In the genomic region with DNA sequence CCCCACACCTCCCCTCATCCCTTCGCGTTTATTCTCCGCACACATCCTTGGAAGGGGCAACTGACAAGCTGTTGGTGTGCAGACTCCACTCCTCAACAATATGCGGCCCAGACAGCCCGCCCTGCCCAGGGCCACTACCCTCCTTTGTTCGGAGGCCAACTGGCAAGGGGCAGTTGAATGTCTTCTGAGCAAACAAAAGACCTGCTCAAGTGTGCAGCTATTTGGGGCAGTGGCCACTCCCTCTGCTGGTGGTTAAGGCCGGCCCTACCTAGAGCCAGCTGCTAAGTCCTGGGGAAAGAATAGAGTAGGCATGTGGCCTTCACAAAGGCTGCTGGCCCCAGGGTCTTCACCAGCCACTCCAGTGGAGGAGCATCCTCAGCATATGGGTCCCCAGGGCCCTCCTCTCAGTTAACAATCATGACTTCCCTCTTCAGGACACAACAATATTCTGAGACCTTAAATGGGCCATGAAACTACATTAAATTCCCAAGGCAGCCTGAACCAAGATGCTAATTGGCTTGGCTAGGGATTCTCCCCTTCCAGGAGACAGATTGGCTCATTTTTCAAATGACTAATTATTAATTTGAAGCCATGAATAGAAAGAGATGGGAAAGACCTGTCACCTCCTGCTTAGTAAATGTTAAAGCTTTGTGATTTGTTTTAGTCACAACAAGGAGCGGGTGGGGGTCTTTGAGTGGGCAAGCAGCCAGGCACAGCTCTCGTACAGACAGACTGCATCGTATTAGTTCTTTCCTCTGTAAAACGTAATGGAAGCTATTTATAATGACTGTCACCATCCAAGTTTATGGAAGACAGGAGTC, we compare ENCODE assay signal across 12 mouse cellular contexts. TPM values are rescaled to one million over a fixed set of nuclear protein-coding genes. Genes with fewer than 3 reads are reported as not detected.
DNase-seq lines count a peak whose midpoint lies in the region; ATAC-seq and TF ChIP-seq lines count a peak whose summit lies in the region.
"Had no signal": no experiment of that assay in that cellular context is flagged by ENCODE, and none has a peak within 500 bp of the region (broad histone marks: within the 10 kb centered on the region; RNA-seq: fewer than 3 reads in every experiment).

No protein-coding gene starts in this region.

- no peak overlapping the region for H3K9ac ChIP-seq in intestine, postnatal 0 days (ENCODE audit: low read depth, low read length)
- H3K9ac ChIP-seq in intestine, embryonic 15.5 days: no peak overlapping the region
- no peak overlapping the region for H3K9ac ChIP-seq in neural tube, embryonic 15.5 days (replicated peaks)

- H3K4me2 ChIP-seq in intestine, postnatal 0 days (replicated peaks; ENCODE audit: low read depth): no peak overlapping the region
- H3K4me2 ChIP-seq in intestine, embryonic 15.5 days (replicated peaks): no peak overlapping the region
- 0 out of 2 replicates have a peak overlapping the region, but pooled peaks have one; percentile 25 for H3K4me2 ChIP-seq in neural tube, embryonic 15.5 days

- no peak for ATAC-seq in intestine, postnatal 0 days
- no peak for ATAC-seq in intestine, embryonic 15.5 days
- ATAC-seq in megakaryocyte progenitor cell, adult 5-6 weeks (replicated peaks; ENCODE audit: poor library complexity): 0 out of 2 replicates have a peak, but pooled peaks have one; percentile 17
- peak; percentile 81 for ATAC-seq in neural tube, embryonic 15.5 days (ENCODE audit: low FRiP score)
- ATAC-seq: lung, postnatal 0 days had no signal

- 0 out of 2 replicates have a peak, but pooled peaks have one; percentile 10 for TF ChIP-seq CTCF in intestine, postnatal 0 days (IDR thresholded peaks at IDR 0.05; ENCODE audit: low read depth)

- H3K4me1 ChIP-seq in intestine, postnatal 0 days (replicated peaks; ENCODE audit: control insufficient read depth, insufficient read depth, low read length): no peaks in the 10 kb centered on the region
- H3K4me1 ChIP-seq in intestine, embryonic 15.5 days (replicated peaks): no peaks in the 10 kb centered on the region
- H3K4me1 ChIP-seq in forebrain, embryonic 10.5 days: peaks cover 16% of the 10 kb centered on the region
- H3K4me1 ChIP-seq in neural tube, embryonic 15.5 days: peaks cover 5% of the 10 kb centered on the region; the same call in 1 of the 2 replicates
- H3K4me1 ChIP-seq: heart, embryonic 10.5 days had no signal

- no peaks in the 10 kb centered on the region for H3K36me3 ChIP-seq in intestine, postnatal 0 days (ENCODE audit: control insufficient read depth, insufficient read depth)
- no peaks in the 10 kb centered on the region for H3K36me3 ChIP-seq in intestine, embryonic 15.5 days
- H3K36me3 ChIP-seq in forebrain, embryonic 10.5 days (replicated peaks): no peaks in the 10 kb centered on the region
- H3K36me3 ChIP-seq in neural tube, embryonic 15.5 days: no peaks in the 10 kb centered on the region
- H3K36me3 ChIP-seq: heart, embryonic 10.5 days had no signal

- H3K9me3 ChIP-seq in intestine, postnatal 0 days (ENCODE audit: control insufficient read depth): no peaks in the 10 kb centered on the region
- H3K9me3 ChIP-seq in intestine, embryonic 15.5 days: no peaks in the 10 kb centered on the region
- no peaks in the 10 kb centered on the region for H3K9me3 ChIP-seq in forebrain, embryonic 10.5 days
- H3K9me3 ChIP-seq in neural tube, embryonic 15.5 days (replicated peaks): no peaks in the 10 kb centered on the region
- H3K9me3 ChIP-seq: heart, embryonic 10.5 days had no signal

- no peaks in the 10 kb centered on the region for H3K27me3 ChIP-seq in intestine, postnatal 0 days (replicated peaks; ENCODE audit: control insufficient read depth, insufficient read depth, low read length)
- no peaks in the 10 kb centered on the region for H3K27me3 ChIP-seq in intestine, embryonic 15.5 days (replicated peaks)
- 0 out of 2 replicates have a peak, but pooled peaks cover 3% of the 10 kb centered on the region for H3K27me3 ChIP-seq in forebrain, embryonic 10.5 days (ENCODE audit: poor library complexity, severe bottlenecking)
- peaks cover 27% of the 10 kb centered on the region for H3K27me3 ChIP-seq in neural tube, embryonic 15.5 days (replicated peaks)

- WGBS in intestine, postnatal 0 days: 61% methylated on average over 11 of the region's 11 CpGs
- WGBS in intestine, embryonic 15.5 days: 68% methylated on average over 11 of the region's 11 CpGs
- WGBS in forebrain, embryonic 10.5 days: 33% methylated on average over 11 of the region's 11 CpGs
- 7% methylated on average over 11 of the region's 11 CpGs for WGBS in neural tube, embryonic 15.5 days

- H3K27ac ChIP-seq in intestine, postnatal 0 days (ENCODE audit: low read depth, low read length): no peak overlapping the region
- no peak overlapping the region for H3K27ac ChIP-seq in intestine, embryonic 15.5 days
- peak overlapping the region; percentile 74 for H3K27ac ChIP-seq in forebrain, embryonic 10.5 days
- no peak overlapping the region for H3K27ac ChIP-seq in neural tube, embryonic 15.5 days (replicated peaks)
- H3K27ac ChIP-seq: heart, embryonic 10.5 days had no signal

- peak; percentile 75 for DNase-seq in forebrain, embryonic 10.5 days (ENCODE audit: extremely low spot score, low spot score)
- no peak for DNase-seq in frontal cortex, adult 2 months (ENCODE audit: extremely low spot score in 1 of 2, low spot score in 1 of 2)
- no peak for DNase-seq in adrenal gland, adult 8-10 months
- no peak for DNase-seq in kidney, postnatal 10 days
- DNase-seq: cerebellum, adult 11 months; kidney, postnatal 14 days had no signal

- H3K4me3 ChIP-seq in intestine, postnatal 0 days (ENCODE audit: low read depth, low read length): no peak overlapping the region
- no peak overlapping the region for H3K4me3 ChIP-seq in intestine, embryonic 15.5 days (replicated peaks)
- peak overlapping the region; percentile 24 for H3K4me3 ChIP-seq in forebrain, embryonic 10.5 days
- H3K4me3 ChIP-seq in neural tube, embryonic 15.5 days (replicated peaks): no peak overlapping the region
- H3K4me3 ChIP-seq: heart, embryonic 10.5 days had no signal

RNA-seq across cellular contexts. Expression of a gene that starts 12.9 kb away (rescaled TPM):
- polyA plus RNA-seq in intestine, postnatal 0 days (2015; fragmentation: Nextera tagmentation; extraction: Ambion mirVana): 8.0 and 8.2 TPM in 2 replicates
- polyA plus RNA-seq in intestine, embryonic 15.5 days (2015; fragmentation: Nextera tagmentation; extraction: Ambion mirVana): 26.5 and 28.3 TPM in 2 replicates
- 36.0 and 37.1 TPM in 2 replicates for polyA plus RNA-seq in forebrain, embryonic 10.5 days (2016; fragmentation: Nextera tagmentation; extraction: Ambion mirVana)
- 11.5 and 11.8 TPM in 2 replicates for total RNA-seq in megakaryocyte progenitor cell, adult 5-6 weeks (2015)
- 13.3 and 18.0 TPM in 2 replicates for total RNA-seq in megakaryocyte progenitor cell, adult 5-6 weeks (2017)
- 72.6 and 78.2 TPM in 2 replicates for polyA plus RNA-seq in neural tube, embryonic 15.5 days (2015; fragmentation: Nextera tagmentation; extraction: Ambion mirVana)
- polyA plus RNA-seq in frontal cortex, adult 2 months (2012; rRNA removed): 55.0 and 56.5 TPM in 2 replicates
- 1 to 10 TPM; 6.4 to 9.8 (median 8.7) TPM for total RNA-seq in adrenal gland, adult 8-10 months (2022)

RNA-seq across cellular contexts. Expression of a gene that starts 46.8 kb away (rescaled TPM):
- polyA plus RNA-seq in intestine, postnatal 0 days (2015; fragmentation: Nextera tagmentation; extraction: Ambion mirVana): not detected in 2 replicates
- not detected in 2 replicates for polyA plus RNA-seq in intestine, embryonic 15.5 days (2015; fragmentation: Nextera tagmentation; extraction: Ambion mirVana)
- polyA plus RNA-seq in forebrain, embryonic 10.5 days (2016; fragmentation: Nextera tagmentation; extraction: Ambion mirVana): 0.05 TPM in 1 of 2 replicates, not detected in the other
- total RNA-seq in megakaryocyte progenitor cell, adult 5-6 weeks (2015): not detected in 2 replicates
- total RNA-seq in megakaryocyte progenitor cell, adult 5-6 weeks (2017): not detected in 2 replicates
- polyA plus RNA-seq in neural tube, embryonic 15.5 days (2015; fragmentation: Nextera tagmentation; extraction: Ambion mirVana): 0.04 and 0.05 TPM in 2 replicates
- 0.15 and 0.16 TPM in 2 replicates for polyA plus RNA-seq in frontal cortex, adult 2 months (2012; rRNA removed)
- total RNA-seq in adrenal gland, adult 8-10 months (2022): not detected
- polyA plus RNA-seq: heart, embryonic 10.5 days; lung, postnatal 0 days had no signal

RNA-seq across cellular contexts. Expression of a gene that starts 50.6 kb away (rescaled TPM):
- 42.3 and 43.7 TPM in 2 replicates for polyA plus RNA-seq in intestine, postnatal 0 days (2015; fragmentation: Nextera tagmentation; extraction: Ambion mirVana)
- 85.8 and 86.2 TPM in 2 replicates for polyA plus RNA-seq in intestine, embryonic 15.5 days (2015; fragmentation: Nextera tagmentation; extraction: Ambion mirVana)
- 62.3 and 67.8 TPM in 2 replicates for polyA plus RNA-seq in forebrain, embryonic 10.5 days (2016; fragmentation: Nextera tagmentation; extraction: Ambion mirVana)
- 8.5 and 8.7 TPM in 2 replicates for total RNA-seq in megakaryocyte progenitor cell, adult 5-6 weeks (2015)
- 24.0 and 33.9 TPM in 2 replicates for total RNA-seq in megakaryocyte progenitor cell, adult 5-6 weeks (2017)
- 153 and 158 TPM in 2 replicates for polyA plus RNA-seq in neural tube, embryonic 15.5 days (2015; fragmentation: Nextera tagmentation; extraction: Ambion mirVana)
- 123 and 125 TPM in 2 replicates for polyA plus RNA-seq in frontal cortex, adult 2 months (2012; rRNA removed)
- 10 to 100 TPM; 42.0 to 71.6 (median 58.0) TPM for total RNA-seq in adrenal gland, adult 8-10 months (2022)

Comparison
In these comparisons a context has a peak if more than half of its experiments do, and no peak if none do; other contexts are left out.
1. ATAC-seq: peak in megakaryocyte progenitor cell, adult 5-6 weeks (single experiment) and neural tube, embryonic 15.5 days (single experiment); none in intestine, postnatal 0 days (single experiment) and intestine, embryonic 15.5 days (single experiment).